Mouse (Mus musculus): ENCODE measurements at regions not wholly inside any gene's neighbourhood (a gene's known extent, or its start where the extent isn't known, plus 50 kb on each side); places are given as distances from the start of the nearest gene placed in this dataset.
A peak's percentile ranks its signal among the peaks of the same experiment; 100 is the strongest.

DNA sequence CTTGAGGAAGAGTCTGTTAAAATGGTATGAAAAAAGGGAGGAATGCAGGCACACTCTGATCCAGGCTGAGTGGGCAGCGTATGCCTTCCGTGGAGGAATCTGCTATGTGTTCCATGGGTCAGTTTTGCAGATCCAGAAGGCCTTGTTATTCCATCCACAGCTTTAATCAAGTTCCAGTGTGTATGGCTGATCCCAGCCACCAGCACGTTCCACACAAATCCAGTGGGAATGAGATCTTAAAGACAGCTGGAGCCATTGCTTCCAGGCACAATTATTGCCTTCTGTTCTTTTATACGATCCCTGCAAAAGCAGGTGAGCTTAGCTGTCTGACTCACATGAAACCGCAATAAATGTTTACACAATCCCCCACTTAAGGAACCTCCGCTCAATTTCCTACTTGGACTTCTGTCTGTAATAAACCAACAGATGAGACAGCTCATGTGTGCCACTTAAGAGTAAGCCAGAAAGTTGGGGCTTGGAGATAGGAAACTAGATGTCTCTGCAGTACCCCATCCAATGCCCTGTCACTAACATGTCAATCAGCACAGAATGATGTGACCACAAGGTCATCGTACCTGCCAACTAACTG lies 653.9 kb downstream of the Fat4 start:
- DNase-seq (ENCODE audit: extremely low spot score in 1 of 2, low spot score in 1 of 2) = no peak

DNA sequence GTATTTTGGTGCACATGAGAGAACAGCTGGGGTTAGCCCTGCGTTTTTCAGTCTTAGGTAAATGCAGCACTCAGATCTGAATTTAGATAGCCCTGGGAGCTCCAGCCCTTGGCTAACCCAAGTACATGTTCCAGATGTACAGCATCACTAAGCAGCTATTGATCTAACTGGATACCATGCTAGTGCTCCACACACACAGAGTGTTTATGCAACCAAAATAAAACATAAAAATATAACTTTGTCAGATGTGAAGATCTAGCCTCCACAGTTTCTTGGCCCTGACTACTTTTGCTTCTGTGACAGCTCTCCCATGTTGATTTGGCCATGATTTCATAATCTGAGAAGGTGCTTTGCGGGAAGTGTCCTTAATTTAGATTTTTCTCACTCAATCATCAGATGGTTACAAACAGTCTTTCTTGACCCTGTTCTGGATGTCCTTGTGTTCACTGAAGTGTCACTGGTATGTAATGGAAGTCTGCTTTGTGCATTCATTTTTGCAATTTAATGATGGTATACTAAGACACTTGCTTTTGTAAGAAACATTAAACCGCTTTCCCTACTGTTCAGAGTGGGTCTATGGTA lies 672.8 kb downstream of the Fat4 start:
- DNase-seq (ENCODE audit: extremely low spot score in 1 of 2, low spot score in 1 of 2) = no peak

DNA sequence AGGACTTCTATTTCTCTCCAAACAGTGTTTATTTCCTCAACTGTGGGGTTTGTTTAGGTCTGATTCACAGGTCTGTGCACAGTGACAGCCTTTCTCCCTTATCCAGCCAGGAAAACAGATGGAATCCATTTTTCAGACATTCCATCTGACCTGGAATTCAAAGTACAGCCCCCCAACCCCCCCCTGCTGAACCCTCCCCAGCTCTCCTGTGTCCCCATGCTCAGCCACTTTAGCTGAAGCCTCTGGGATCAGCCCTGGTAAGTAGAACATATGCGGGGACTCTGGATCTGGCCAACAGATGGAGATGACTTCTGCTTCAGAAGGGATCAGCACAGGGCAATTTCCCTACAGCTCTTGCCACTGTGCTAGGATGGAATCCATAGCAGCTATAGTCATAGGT lies 674.2 kb downstream of the Fat4 start:
- DNase-seq (ENCODE audit: extremely low spot score in 1 of 2, low spot score in 1 of 2) = no peak

DNA sequence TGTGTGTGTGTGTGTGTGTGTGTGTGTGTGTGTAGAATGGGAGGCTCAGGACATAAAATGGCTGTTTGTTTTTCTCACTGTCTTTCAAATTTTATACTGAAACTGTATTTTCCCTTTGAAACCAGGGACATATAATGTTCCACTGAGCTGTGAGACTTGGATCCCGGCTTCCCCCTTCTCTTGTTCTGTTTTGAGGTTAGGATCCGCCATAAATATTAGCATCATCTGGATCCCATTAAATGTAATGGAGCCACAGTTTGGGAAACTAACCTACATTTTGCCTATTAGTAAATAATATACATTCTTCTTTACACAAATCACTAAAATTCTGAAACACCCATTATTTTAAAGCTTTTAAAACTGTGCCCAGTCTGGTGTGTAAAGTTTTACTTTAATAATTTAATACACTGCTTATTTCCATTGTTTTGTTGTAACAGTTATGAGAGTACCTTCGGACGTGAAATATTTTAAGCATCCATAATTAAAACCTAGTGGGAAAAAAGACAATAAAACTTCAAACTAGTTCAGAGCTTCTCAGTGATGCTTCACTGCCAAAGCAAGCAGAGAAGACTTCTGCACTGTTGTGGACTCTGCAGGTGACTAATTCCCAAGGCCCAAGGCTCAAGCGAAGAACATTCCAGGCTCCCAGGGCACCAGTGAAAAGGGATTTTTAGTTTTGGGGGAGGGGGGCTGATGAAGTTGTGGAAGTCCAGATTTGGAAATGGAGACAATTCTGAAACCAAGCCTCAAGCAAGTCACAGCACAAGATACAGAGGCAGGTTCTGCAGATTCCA lies 684.9 kb downstream of the Fat4 start:
- no peak for DNase-seq (ENCODE audit: extremely low spot score in 1 of 2, low spot score in 1 of 2)

DNA sequence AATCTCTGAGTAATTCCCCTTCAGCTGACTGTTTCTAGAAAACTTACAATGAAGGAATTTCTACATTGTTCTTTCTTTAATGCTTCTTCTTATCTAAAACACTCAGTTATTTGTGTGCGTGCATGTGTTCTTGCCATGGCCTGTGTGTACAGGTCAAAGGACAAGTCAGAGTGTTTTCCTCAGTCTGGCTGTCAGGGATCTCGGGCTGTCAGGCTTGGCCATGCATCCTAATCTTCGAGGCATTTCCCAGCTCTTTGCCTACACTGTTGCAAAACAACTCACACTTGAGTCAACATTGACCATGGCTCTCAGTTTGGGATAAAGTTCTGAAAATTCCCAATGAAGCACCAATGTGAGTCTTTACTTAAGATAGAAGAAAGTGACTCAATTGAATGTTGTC lies 688.5 kb downstream of the Fat4 start:
- no peak for DNase-seq (ENCODE audit: extremely low spot score in 1 of 2, low spot score in 1 of 2)

DNA sequence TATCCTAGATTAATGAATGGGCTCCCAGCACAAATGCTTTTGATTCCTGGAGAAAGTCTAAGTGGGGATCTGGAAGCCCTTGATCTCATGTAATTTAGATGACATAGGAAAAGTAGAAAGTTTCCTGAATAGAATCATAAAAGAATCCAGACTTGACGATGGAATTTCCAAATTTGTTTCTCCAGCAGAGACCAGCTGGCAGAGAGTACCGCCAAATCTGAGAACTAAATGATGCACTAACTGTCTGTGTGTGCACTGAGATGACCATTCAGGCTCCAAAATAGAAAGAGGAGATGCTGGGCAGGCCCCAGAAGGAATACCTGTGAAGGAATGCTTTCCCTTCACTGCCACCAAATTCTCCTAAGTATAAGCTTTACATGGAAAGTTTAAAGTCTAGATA lies 704.6 kb downstream of the Fat4 start:
- no peak for DNase-seq (ENCODE audit: extremely low spot score in 1 of 2, low spot score in 1 of 2)

DNA sequence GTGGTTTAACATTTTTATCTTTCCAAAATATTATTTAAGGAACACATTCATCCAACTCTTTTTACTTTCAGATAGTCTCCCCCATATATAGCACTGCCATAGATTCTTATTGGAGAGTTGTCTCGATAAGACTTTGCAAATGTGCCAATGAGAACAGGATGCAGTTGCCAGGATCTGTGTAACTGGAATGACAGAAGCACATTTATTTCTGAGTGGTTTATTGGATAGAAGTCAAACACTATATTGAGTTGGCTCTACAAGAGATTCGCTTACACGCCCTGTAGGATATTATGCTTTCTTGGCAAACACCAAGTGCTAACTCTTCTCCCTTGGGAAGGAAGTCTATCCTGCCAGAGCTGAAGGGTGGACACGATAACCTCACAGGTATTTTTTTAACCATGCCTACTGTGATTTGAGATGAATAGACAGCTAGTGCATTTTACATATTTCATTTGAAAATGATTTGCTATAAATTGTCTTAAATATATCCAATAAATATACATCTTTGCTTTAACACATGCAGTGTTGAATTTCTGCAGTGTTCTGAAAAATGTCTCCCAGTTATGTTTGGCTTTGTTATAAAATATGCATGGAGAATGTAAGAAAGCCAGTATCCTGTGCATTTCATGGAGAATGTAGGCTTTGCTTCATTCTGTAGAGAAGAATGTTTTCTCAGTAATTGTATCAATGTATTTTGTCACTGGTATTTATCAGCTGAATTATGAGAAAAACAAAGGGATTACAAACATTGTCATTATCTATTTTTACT lies 705.8 kb downstream of the Fat4 start:
- DNase-seq (ENCODE audit: extremely low spot score in 1 of 2, low spot score in 1 of 2) = no peak

DNA sequence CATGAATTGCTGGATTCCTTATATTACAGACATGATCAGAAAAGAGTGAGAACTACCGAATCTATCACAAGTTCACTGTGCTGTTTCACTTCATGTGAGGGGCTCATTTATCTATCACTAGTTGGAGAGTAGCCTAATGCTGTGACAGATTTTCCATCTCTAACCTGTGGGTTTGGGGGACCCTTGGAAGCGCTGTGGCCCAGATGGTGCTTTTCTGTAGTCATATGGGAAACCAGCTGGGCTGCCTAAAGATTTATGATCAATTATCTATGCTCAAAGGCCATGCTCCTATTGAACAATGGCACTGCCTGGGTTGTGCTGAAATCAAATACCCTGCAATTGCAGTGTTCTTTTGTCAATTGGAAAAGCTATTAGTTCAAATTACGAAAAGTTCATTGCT lies 723.2 kb downstream of the Fat4 start:
- peak; percentile 17 to 25 for DNase-seq (ENCODE audit: extremely low spot score in 1 of 2, low spot score in 1 of 2)

DNA sequence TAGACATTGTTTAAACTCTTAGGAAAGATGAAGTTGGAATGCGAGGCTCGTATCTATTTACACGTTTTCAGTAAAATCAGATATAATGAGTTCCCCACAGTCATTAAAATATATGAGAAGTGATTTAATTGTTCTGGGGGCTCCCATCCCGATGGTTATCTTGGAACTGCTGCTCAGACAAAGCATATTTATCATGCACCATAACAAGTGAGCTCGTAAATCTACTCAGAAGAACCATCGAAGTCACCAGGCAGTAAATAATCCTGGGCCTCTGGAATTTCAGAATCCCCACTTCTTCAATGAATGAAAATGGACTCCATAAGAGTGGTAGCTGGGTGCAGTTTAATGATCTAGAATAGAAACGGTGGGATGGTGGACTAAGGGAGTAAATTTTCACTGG lies 725.7 kb downstream of the Fat4 start:
- DNase-seq (ENCODE audit: extremely low spot score in 1 of 2, low spot score in 1 of 2) = no peak

DNA sequence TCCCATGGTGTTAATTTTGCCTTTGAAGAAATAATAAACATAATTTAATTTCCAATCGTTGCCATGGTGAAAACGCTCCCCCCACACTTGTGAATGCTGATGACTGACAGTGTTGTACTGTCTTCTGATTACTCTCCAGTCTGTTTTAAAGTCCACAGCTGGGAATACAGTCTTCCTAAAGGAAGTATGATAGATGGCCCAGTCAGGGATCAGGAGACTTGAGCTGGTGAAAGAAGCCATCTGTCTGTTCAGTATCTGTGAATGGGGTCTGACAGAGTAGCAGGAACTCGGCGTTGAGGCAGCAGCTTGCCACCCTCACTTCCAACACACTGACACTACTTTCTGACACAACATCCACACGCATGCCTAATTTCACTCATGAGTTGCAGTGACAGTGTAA lies 751.2 kb downstream of the Fat4 start:
- no peak for DNase-seq (ENCODE audit: extremely low spot score in 1 of 2, low spot score in 1 of 2)

DNA sequence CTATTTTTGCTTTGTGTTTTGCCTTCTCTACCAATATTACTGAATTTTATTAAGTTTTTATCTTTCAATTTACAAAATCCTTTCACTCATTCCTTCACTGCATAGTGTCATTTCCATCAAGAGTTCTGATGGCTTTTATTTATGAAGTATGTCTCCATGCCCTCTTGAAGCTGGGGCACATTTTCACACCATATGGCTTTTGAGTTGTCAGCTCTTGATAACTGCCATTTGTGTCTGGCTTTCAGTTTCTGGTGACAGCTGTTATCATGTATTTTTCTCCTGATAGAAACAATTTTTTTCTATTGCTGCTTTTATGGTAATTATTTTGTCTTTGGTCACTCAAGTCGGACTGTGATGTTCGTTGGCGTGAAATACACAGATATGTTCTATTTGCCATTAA lies 756.5 kb downstream of the Fat4 start:
- DNase-seq (ENCODE audit: extremely low spot score in 1 of 2, low spot score in 1 of 2) = no peak

DNA sequence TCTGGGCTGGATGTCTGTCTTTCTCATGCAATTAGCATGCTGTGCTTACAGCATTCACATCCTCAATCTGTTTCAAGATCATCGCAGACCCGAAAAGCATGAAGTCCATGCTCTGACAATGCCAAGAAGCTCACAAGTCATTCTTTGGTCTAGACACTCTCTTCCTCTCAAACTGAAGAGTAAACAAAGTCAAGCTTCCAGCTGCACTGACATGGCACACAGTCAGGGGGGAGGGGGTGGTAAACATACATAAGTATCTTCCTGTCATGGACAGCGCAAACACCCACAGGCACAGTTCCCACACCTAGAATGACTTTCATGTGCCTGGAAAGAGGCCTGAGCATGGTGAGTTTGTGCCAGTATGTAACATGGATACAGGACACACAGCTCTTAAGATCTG lies 780.1 kb downstream of the Fat4 start:
- no peak for DNase-seq (ENCODE audit: extremely low spot score in 1 of 2, low spot score in 1 of 2)

DNA sequence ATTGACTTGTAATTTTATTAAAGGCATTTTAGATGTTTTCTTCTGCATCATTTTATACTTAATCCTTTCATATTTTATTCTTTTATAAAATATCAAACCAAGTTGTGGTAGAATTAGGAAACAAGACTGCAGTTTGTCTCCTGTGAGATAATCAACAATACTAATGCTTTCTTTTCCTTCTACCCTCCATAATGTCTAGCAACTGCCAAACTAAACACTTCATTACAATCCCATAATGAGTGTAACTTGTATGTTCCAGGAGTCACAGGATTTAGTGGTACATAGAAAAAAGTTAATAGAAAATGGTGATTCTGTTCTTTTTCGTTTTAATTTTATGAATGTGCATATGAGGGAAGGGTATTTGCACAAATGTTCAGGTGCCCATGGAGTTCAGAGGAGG lies 782.4 kb downstream of the Fat4 start:
- DNase-seq (ENCODE audit: extremely low spot score in 1 of 2, low spot score in 1 of 2) = no peak

DNA sequence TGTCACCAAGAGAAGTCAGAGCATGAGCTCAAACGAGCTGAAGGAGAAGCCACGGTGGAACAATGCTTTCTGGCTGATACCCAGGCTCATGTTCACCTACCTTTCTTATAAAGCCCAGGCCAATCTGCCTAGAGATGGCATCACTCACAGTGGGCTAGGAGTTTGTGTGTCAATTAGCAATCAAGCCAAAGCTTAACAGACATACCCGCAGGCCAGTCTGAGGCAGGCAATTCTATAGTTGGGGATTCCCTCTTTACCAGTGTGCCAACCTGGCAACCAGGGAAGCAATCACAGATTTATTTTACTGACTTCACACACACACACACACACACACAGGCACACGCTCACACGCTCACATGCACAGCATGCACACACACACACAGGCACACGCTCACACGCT lies 787.3 kb downstream of the Fat4 start:
- DNase-seq (ENCODE audit: extremely low spot score in 1 of 2, low spot score in 1 of 2) = no peak

DNA sequence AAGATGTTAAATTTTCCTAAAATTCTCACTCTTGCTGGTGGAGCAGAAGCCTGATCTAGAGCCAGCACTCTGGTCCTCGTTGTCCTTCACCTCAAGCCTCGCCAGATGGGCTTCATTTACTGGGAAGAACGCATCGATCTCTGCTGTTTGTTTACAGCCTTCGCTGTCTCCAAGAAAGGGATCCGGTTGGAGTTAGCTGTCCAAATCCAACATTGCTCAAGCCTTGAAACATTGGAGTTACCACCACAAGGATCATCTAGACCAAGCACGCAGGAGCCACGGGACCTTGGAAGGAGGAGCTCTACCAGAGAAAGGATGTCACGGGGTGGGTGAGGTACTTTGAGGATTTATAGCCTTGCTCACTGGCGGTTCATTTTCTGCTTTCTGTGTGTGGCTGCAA lies 788.2 kb downstream of the Fat4 start:
- no peak for DNase-seq (ENCODE audit: extremely low spot score in 1 of 2, low spot score in 1 of 2)

DNA sequence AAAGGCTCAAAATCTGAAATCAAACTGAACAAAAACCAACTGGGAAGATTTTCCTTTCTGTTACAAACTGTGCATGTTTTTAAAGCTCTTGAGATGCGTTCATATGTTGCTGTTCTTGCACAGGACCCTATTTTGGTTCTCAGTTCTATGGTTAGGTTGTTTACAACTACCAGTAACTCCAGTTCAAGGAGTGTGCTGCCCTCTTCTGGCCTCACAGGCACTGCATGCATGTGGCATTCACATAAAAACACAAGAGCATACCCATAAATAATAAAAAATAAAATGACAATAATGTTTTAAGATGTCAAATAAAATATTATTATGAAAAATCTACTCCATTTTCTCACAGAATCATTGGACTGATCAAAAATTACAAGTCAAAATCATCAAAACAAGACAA lies 818.9 kb downstream of the Fat4 start:
- no peak for DNase-seq (ENCODE audit: extremely low spot score in 1 of 2, low spot score in 1 of 2)

DNA sequence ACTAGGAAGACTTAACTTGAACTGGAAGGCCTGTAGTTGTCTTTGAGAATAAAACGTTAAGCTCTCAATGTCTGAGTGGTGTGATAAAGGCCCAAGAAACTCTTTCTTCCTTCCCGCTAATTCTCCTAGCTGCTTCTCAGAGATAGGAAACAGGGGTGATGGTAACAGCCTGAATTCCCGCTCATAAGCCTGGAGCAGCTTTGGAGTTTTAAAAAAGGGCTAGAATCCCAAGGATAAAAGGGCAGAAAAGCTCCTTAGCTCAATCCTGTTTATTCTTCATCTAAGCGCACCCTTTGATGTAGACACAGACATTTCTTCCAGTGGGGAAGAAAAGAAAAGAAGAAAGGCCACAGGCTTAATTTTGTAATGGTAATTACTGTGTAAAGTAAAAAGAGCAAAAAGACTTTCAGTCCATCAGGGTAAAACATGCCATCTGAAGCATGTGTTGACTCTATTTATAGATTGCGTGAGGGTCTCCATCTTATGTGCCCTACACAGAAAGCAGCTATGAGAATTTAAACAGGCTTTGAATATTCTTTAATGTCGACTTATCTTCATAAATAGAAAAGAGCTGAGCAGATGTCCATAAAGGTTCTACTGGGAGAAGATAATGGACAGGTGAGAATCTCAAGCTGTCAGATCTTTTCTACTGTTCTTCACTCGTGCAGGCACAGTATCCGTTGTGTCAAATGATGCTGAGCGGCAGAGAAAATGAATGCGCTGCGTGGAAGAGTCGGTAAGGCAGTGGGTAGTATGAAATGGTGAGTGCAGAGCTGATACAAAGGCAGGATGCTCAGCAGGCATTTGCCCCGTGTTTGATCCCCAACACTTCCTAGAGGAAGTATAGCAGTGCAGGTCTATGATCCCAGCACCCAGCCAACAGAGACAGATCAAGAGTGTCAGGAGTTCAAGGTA lies 818.0 kb upstream of the Intu start:
- DNase-seq (ENCODE audit: extremely low spot score in 1 of 2, low spot score in 1 of 2) = no peak

DNA sequence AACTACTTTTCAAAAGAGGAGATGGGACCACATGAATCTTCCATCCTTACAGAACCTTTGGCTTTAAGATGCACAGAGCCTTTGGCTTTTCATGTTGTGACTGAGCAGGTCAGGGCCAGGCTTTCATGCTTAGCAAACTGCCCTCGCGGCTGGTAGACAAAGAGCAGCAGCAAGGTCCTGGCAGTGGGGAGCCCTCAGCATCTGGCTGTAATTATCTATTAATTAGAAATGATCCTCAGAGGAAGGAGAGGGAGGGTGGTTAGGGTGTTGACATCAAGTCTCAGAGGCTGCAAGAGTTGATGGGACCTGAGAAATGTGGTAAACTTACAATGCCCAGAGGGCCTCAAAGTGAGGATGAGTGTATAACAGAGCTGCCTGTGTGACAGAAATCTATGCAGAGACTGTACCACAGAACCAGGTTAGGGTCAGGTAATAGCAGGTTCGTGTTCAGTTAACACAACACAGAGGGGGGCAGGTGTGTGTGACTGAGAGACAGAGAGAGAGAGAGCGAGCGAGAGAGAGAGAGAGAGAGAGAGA lies 817.0 kb upstream of the Intu start:
- DNase-seq (ENCODE audit: extremely low spot score in 1 of 2, low spot score in 1 of 2) = no peak

DNA sequence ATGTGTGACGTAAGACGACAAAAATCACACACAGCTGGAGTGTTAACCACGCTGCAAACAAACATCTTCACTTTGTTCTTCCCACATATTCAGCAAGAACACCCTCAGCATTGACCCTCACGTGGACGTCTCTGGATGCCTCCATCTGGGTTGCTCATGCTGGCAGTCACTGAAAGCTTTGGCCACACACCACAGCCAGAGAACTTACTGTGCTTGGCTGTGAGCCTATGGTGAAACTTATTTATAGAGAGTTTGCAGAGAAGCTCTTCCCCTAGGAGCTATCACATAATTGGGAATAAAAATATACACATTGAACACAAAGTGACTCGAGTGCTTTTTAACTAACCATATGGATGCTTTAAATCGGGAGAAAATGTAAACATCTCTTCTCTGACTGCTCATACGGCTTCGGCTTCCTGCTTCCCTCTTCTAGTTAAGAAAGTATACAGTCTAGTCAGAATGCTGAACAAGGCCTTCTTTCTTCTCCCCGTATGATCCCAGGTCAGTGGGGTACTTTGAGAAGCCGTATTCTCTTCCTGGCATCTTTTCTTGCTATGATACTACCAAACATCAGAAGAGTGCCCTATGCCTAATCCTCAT lies 812.0 kb upstream of the Intu start:
- no peak for DNase-seq (ENCODE audit: extremely low spot score in 1 of 2, low spot score in 1 of 2)

DNA sequence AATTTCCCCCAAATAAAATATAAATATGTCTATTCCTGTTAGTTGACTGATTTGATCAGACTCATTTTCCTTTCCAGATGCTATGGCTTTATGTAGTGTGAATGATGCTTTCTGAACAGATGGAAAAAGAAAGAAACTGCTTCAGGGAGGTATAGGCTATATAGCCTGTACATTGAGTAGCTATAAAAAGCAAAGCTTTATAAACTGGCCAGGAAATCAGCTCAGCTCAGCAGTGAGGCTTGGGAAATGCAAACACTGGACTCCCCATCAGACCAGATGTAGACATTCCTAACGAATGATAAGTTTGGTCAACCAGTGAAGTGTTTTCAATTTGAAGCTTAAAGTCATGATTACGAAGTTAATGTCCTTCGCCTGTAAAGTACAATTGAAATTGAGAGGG lies 805.3 kb upstream of the Intu start:
- no peak for DNase-seq (ENCODE audit: extremely low spot score in 1 of 2, low spot score in 1 of 2)
